ENCODE assay signal across 19 mouse cellular contexts in genomic region chr5:72643655-72644054, GRCm38 (mm10). TPM values are rescaled to one million over a fixed set of nuclear protein-coding genes. Genes with fewer than 3 reads are reported as not detected.
DNase-seq lines count a peak whose midpoint lies in the region.
"Had no signal": no experiment of that assay in that cellular context is flagged by ENCODE, and none has a peak within 500 bp of the region (broad histone marks: within the 10 kb centered on the region; RNA-seq: fewer than 3 reads in every experiment).

No protein-coding gene starts in this region.

- peak; percentile 25 for DNase-seq in heart, adult 11 months
- no peak for DNase-seq in heart, adult 18-20 months
- DNase-seq in retina, adult 2 months (ENCODE audit: low read depth, low spot score), result peak; percentile 67
- no peak for DNase-seq in retina, embryonic 14.5 days (ENCODE audit: low spot score)
- no peak for DNase-seq in Muller cell, postnatal 12 days (ENCODE audit: inconsistent ontology term)
- DNase-seq: adrenal gland, adult 2 months; adrenal gland, postnatal 10 days; adrenal gland, postnatal 25 days; B cell, adult 2 months; cerebellum, adult 11 months; cerebellum, adult 18-20 months; cerebellum, adult 8-10 months; cerebellum, adult 9-11 months; cerebellum, postnatal 14 days; cerebellum, postnatal 36 days; embryo, embryonic 11 days had no signal

RNA-seq across cellular contexts. Expression of gene Cnga1, which starts 0.4 kb away (rescaled TPM):
- total RNA-seq in heart, adult 18-20 months (2021), result under 1 TPM in 1 of 2 experiments, not detected in 1; 0.18 TPM
- total RNA-seq: adrenal gland, adult 2 months; adrenal gland, postnatal 25 days; adrenal gland, postnatal 4 days; CH12.LX; common myeloid progenitor, adult 5-6 weeks had no signal

RNA-seq across cellular contexts. Expression of gene Nipal1, which starts 3.9 kb away (rescaled TPM):
- not detected for total RNA-seq in heart, adult 18-20 months (2021)
- total RNA-seq: CH12.LX had no signal

RNA-seq across cellular contexts. Expression of gene Gm5868, which starts 56.3 kb away (rescaled TPM):
- total RNA-seq in heart, adult 18-20 months (2021), result not detected
- total RNA-seq: CH12.LX; common myeloid progenitor, adult 5-6 weeks had no signal

Comparison
In these comparisons a context has a peak if more than half of its experiments do, and no peak if none do; other contexts are left out.
1. DNase-seq: peak in heart, adult 11 months (single experiment) and retina, adult 2 months (single experiment); none in heart, adult 18-20 months (0 of 2), retina, embryonic 14.5 days (single experiment) and Muller cell, postnatal 12 days (single experiment).